Mouse (Mus musculus) heart, adult 2 months (tissue): ENCODE data around the gene Adgrv1.

Source experiments
- CTCF ChIP-seq: fragments of 200-600 bp; IDR thresholded peaks from 2 replicates; pipeline ENCODE4 v1.8.1; 2022; ENCODE audit warnings: antibody characterized with exemption, mild to moderate bottlenecking, moderate library complexity
- EP300 ChIP-seq: fragments of 200-500 bp; IDR thresholded peaks from 2 replicates; pipeline ENCODE4 v1.6.1; 2011; ENCODE audit warnings: low read depth, low read length, control low read depth; ENCODE audit not compliant: insufficient read depth

- no peak for TF ChIP-seq CTCF
- peak; percentile 87 for TF ChIP-seq EP300
These were observed 501.1 kb downstream of the Adgrv1 start for GRCm38 (mm10) chr13:81131860-81132259.
